Mouse (Mus musculus): Measurements from ENCODE around the gene Sh3pxd2a.
A peak's percentile ranks its signal among the peaks of the same experiment; 100 is the strongest.

Sh3pxd2a gene

GRCm38 (mm10) chr19:47338396-47339164 lies 125.6 kb downstream of the Sh3pxd2a start:
- DNase-seq (ENCODE audit: inconsistent ontology term) = no peak

- DNase-seq (ENCODE audit: inconsistent ontology term) = peak; percentile 85
Measured at GRCm38 (mm10) chr19:47337743-47338142, 126.5 kb downstream of the Sh3pxd2a start.

GRCm38 (mm10) chr19:47337191-47337590 lies 127.0 kb downstream of the Sh3pxd2a start:
- no peak for DNase-seq (ENCODE audit: inconsistent ontology term)

GRCm38 (mm10) chr19:47335262-47335661 lies 128.9 kb downstream of the Sh3pxd2a start:
- no peak for DNase-seq (ENCODE audit: inconsistent ontology term)

- DNase-seq (ENCODE audit: inconsistent ontology term) = no peak
Measured at GRCm38 (mm10) chr19:47334713-47335112, 129.5 kb downstream of the Sh3pxd2a start.

GRCm38 (mm10) chr19:47330743-47331227 lies 133.4 kb downstream of the Sh3pxd2a start:
- no peak for DNase-seq (ENCODE audit: inconsistent ontology term)

GRCm38 (mm10) chr19:47329102-47329501 lies 135.1 kb downstream of the Sh3pxd2a start:
- DNase-seq (ENCODE audit: inconsistent ontology term) = no peak

GRCm38 (mm10) chr19:47327896-47328882 lies 136.0 kb downstream of the Sh3pxd2a start:
- no peak for DNase-seq (ENCODE audit: inconsistent ontology term)

- DNase-seq (ENCODE audit: inconsistent ontology term) = no peak
Measured at GRCm38 (mm10) chr19:47325881-47326280, 138.3 kb downstream of the Sh3pxd2a start.

GRCm38 (mm10) chr19:47323096-47323849 lies 140.9 kb downstream of the Sh3pxd2a start:
- no peak for DNase-seq (ENCODE audit: inconsistent ontology term)

GRCm38 (mm10) chr19:47320331-47320668 lies 143.9 kb downstream of the Sh3pxd2a start:
- peak; percentile 83 for DNase-seq (ENCODE audit: inconsistent ontology term)

GRCm38 (mm10) chr19:47319521-47320330 lies 144.5 kb downstream of the Sh3pxd2a start:
- DNase-seq (ENCODE audit: inconsistent ontology term) = peak; percentile 36

GRCm38 (mm10) chr19:47319061-47319460 lies 145.1 kb downstream of the Sh3pxd2a start:
- DNase-seq (ENCODE audit: inconsistent ontology term) = no peak

- DNase-seq (ENCODE audit: inconsistent ontology term) = peak; percentile 69
Measured at GRCm38 (mm10) chr19:47317063-47317938, 146.9 kb downstream of the Sh3pxd2a start.

GRCm38 (mm10) chr19:47316288-47317062 lies 147.7 kb downstream of the Sh3pxd2a start:
- no peak for DNase-seq (ENCODE audit: inconsistent ontology term)

GRCm38 (mm10) chr19:47315917-47316265 lies 148.3 kb downstream of the Sh3pxd2a start:
- no peak for DNase-seq (ENCODE audit: inconsistent ontology term)

GRCm38 (mm10) chr19:47315091-47315916 lies 148.9 kb downstream of the Sh3pxd2a start:
- DNase-seq (ENCODE audit: inconsistent ontology term) = peak; percentile 75

Measured in Muller cell, postnatal 12 days (primary cell).